Mouse (Mus musculus) thymus, postnatal 0 days (tissue): Measurements from ENCODE around the gene Sim1. TPM values are rescaled to one million over a fixed set of nuclear protein-coding genes. Genes with fewer than 3 reads are reported as not detected.

ENCODE experiments used
- DNase-seq: peaks from one replicate; pipeline ENCODE4 v3.0.0-alpha.2; 2015; ENCODE audit warnings: low spot score
- polyA plus RNA-seq: library from polyadenylated mRNA; unstranded; fragments of >200 nt; fragmentation: Nextera tagmentation; extraction: Ambion mirVana; gene quantifications from 2 replicates; pipeline ENCODE4 v1.2.1, GENCODE M21; 2015

The Sim1 gene
- polyA plus RNA-seq, 1 experiment from 2014 or later: 0.07 TPM

- no peak for DNase-seq
Measured at GRCm38 (mm10) chr10:50900746-50901600, 6.4 kb downstream of the Sim1 start.

GRCm38 (mm10) chr10:50901601-50902475 lies 7.3 kb downstream of the Sim1 start:
- DNase-seq: no peak

GRCm38 (mm10) chr10:50902741-50903715 lies 8.5 kb downstream of the Sim1 start:
- no peak for DNase-seq

- DNase-seq: no peak
Measured at GRCm38 (mm10) chr10:50903846-50904763, 9.6 kb downstream of the Sim1 start.

GRCm38 (mm10) chr10:50904764-50905701 lies 10.5 kb downstream of the Sim1 start:
- no peak for DNase-seq

GRCm38 (mm10) chr10:50910400-50910799 lies 15.8 kb downstream of the Sim1 start:
- no peak for DNase-seq

GRCm38 (mm10) chr10:50910861-50911410 lies 16.4 kb downstream of the Sim1 start:
- no peak for DNase-seq

GRCm38 (mm10) chr10:50915607-50916006 lies 21.1 kb downstream of the Sim1 start:
- no peak for DNase-seq

GRCm38 (mm10) chr10:50929281-50929680 lies 34.7 kb downstream of the Sim1 start:
- DNase-seq: no peak

- DNase-seq: no peak
Measured at GRCm38 (mm10) chr10:50935673-50936072, 41.1 kb downstream of the Sim1 start.

GRCm38 (mm10) chr10:50973625-50974024 lies 79.1 kb downstream of the Sim1 start:
- no peak for DNase-seq

- DNase-seq: no peak
Measured at GRCm38 (mm10) chr10:50981849-50982248, 87.3 kb downstream of the Sim1 start.

GRCm38 (mm10) chr10:50983620-50984019 lies 89.1 kb downstream of the Sim1 start:
- no peak for DNase-seq

GRCm38 (mm10) chr10:51007798-51008197 lies 113.2 kb downstream of the Sim1 start:
- no peak for DNase-seq

GRCm38 (mm10) chr10:51011391-51012150 lies 117.0 kb downstream of the Sim1 start:
- no peak for DNase-seq

GRCm38 (mm10) chr10:51014901-51015300 lies 120.3 kb downstream of the Sim1 start:
- DNase-seq: no peak

- no peak for DNase-seq
Measured at GRCm38 (mm10) chr10:51015362-51015761, 120.8 kb downstream of the Sim1 start.
